Mouse (Mus musculus) thymus, postnatal 10 days (tissue): ENCODE results near the gene Col6a6.

Source experiments
- DNase-seq, 2 experiments: peaks; one replicate each; pipeline ENCODE4 v3.0.0; 2021; ENCODE audit warnings: low spot score in 2 of 2

Col6a6 gene

GRCm38 (mm10) chr9:105739446-105739845 lies 88.5 kb downstream of the Col6a6 start:
- DNase-seq, result no peak

GRCm38 (mm10) chr9:105737448-105737847 lies 90.5 kb downstream of the Col6a6 start:
- DNase-seq, result no peak

- DNase-seq, result no peak
Observed at GRCm38 (mm10) chr9:105735195-105735594, 92.8 kb downstream of the Col6a6 start.

GRCm38 (mm10) chr9:105734651-105735050 lies 93.3 kb downstream of the Col6a6 start:
- DNase-seq, result no peak

GRCm38 (mm10) chr9:105731976-105732375 lies 96.0 kb downstream of the Col6a6 start:
- no peak for DNase-seq

- DNase-seq, result no peak
Observed at GRCm38 (mm10) chr9:105720430-105720829, 107.5 kb downstream of the Col6a6 start.

GRCm38 (mm10) chr9:105719851-105720395 lies 108.0 kb downstream of the Col6a6 start:
- DNase-seq, result no peak

GRCm38 (mm10) chr9:105719367-105719766 lies 108.6 kb downstream of the Col6a6 start:
- no peak for DNase-seq

GRCm38 (mm10) chr9:105712049-105712448 lies 115.9 kb downstream of the Col6a6 start:
- no peak for DNase-seq

- no peak for DNase-seq
Observed at GRCm38 (mm10) chr9:105705011-105705410, 122.9 kb downstream of the Col6a6 start.

GRCm38 (mm10) chr9:105704226-105704932 lies 123.6 kb downstream of the Col6a6 start:
- no peak for DNase-seq

- DNase-seq, result no peak
Observed at GRCm38 (mm10) chr9:105701966-105702365, 126.0 kb downstream of the Col6a6 start.

- no peak for DNase-seq
Observed at GRCm38 (mm10) chr9:105700702-105701101, 127.3 kb downstream of the Col6a6 start.

- DNase-seq, result no peak
Observed at GRCm38 (mm10) chr9:105697764-105698396, 130.1 kb downstream of the Col6a6 start.

GRCm38 (mm10) chr9:105696818-105697564 lies 131.0 kb downstream of the Col6a6 start:
- DNase-seq, result no peak

- peak; percentile 9 to 39 for DNase-seq
Observed at GRCm38 (mm10) chr9:105693854-105694253, 134.1 kb downstream of the Col6a6 start.

GRCm38 (mm10) chr9:105693056-105693455 lies 134.9 kb downstream of the Col6a6 start:
- no peak for DNase-seq

- no peak for DNase-seq
Observed at GRCm38 (mm10) chr9:105692472-105692871, 135.5 kb downstream of the Col6a6 start.

GRCm38 (mm10) chr9:105689485-105689884 lies 138.5 kb downstream of the Col6a6 start:
- DNase-seq, result peak in 1 of 2 experiments; percentile 10

- DNase-seq, result no peak
Observed at GRCm38 (mm10) chr9:105684549-105685165, 143.3 kb downstream of the Col6a6 start.

GRCm38 (mm10) chr9:105681386-105681785 lies 146.6 kb downstream of the Col6a6 start:
- DNase-seq, result no peak

- DNase-seq, result no peak
Observed at GRCm38 (mm10) chr9:105675941-105676340, 152.0 kb downstream of the Col6a6 start.
